Mouse (Mus musculus) liver, adult 2 months (tissue): ENCODE measurements around the gene Pax2.

ENCODE experiments used
- CTCF ChIP-seq: fragments of 200-500 bp; IDR thresholded peaks from 2 replicates; pipeline ENCODE4 v1.5.1; 2011; ENCODE audit warnings: low read depth, low read length, control low read depth
- POLR2A ChIP-seq: fragments of 200-500 bp; IDR thresholded peaks from 2 replicates; pipeline ENCODE4 v1.6.1; 2011; ENCODE audit warnings: low read length, control low read depth; ENCODE audit not compliant: insufficient read depth; ENCODE audit errors: extremely low read depth

GRCm38 (mm10) chr19:44876529-44876928 is 120.7 kb downstream of the Pax2 start:
- TF ChIP-seq POLR2A (no peak), CTCF (no peak)
